Mouse (Mus musculus): ENCODE measurements around the gene Sla2. TPM values are rescaled to one million over a fixed set of nuclear protein-coding genes. Genes with fewer than 3 reads are reported as not detected.
"Not testable (repeated sequence)": the region's sequence is repeated elsewhere in the genome, so short reads cannot be mapped to it uniquely, and the experiment has no call there.

Sla2 gene
- polyA plus RNA-seq, 1 experiment from 2014 or later, result 0.23 TPM

GRCm38 (mm10) chr2:156916419-156917125 is 29.6 kb upstream of the Sla2 start:
- no peaks in the 10 kb centered on the region for H3K79me2 ChIP-seq (ENCODE audit: inconsistent target)
- H3K27ac ChIP-seq, result no peak overlapping the region
- no peaks in the 10 kb centered on the region for H3K36me3 ChIP-seq (ENCODE audit: inconsistent target)
- WGBS (ENCODE audit: missing documents), result 100% methylated on average over 3 of the region's 3 CpGs
- no peak overlapping the region for H3K4me3 ChIP-seq (ENCODE audit: inconsistent target)

GRCm38 (mm10) chr2:156915559-156915958 is 28.6 kb upstream of the Sla2 start:
- no peaks in the 10 kb centered on the region for H3K36me3 ChIP-seq (ENCODE audit: inconsistent target)
- WGBS (ENCODE audit: missing documents), result 96% methylated on average over 3 of the region's 3 CpGs
- no peaks in the 10 kb centered on the region for H3K79me2 ChIP-seq (ENCODE audit: inconsistent target)
- H3K27ac ChIP-seq, result no peak overlapping the region
- no peak overlapping the region for H3K4me3 ChIP-seq (ENCODE audit: inconsistent target)

- no peaks in the 10 kb centered on the region for H3K79me2 ChIP-seq (ENCODE audit: inconsistent target)
- WGBS (ENCODE audit: missing documents), result 60% methylated on average over 5 of the region's 5 CpGs
- H3K4me3 ChIP-seq (ENCODE audit: inconsistent target), result no peak overlapping the region
- no peaks in the 10 kb centered on the region for H3K36me3 ChIP-seq (ENCODE audit: inconsistent target)
- no peak overlapping the region for H3K27ac ChIP-seq
Observed at GRCm38 (mm10) chr2:156913191-156913590, 26.2 kb upstream of the Sla2 start.

- H3K27ac ChIP-seq; H3K79me2 ChIP-seq (ENCODE audit: inconsistent target); H3K36me3 ChIP-seq (ENCODE audit: inconsistent target); H3K4me3 ChIP-seq (ENCODE audit: inconsistent target): not testable (repeated sequence)
- whole genome bisulfite sequencing (ENCODE audit: missing documents), result 74% methylated on average over 3 of the region's 4 CpGs
Observed at GRCm38 (mm10) chr2:156905931-156906330, 18.9 kb upstream of the Sla2 start.

- Histone ChIP-seq H3K36me3 (ENCODE audit: inconsistent target) (no peaks in the 10 kb centered on the region), H3K4me3 (ENCODE audit: inconsistent target) (no peak overlapping the region), H3K27ac (no peak overlapping the region), H3K79me2 (ENCODE audit: inconsistent target) (no peaks in the 10 kb centered on the region)
- 77% methylated on average over 6 of the region's 6 CpGs for WGBS (ENCODE audit: missing documents)
Observed at GRCm38 (mm10) chr2:156904976-156905717, 18.2 kb upstream of the Sla2 start.

- Histone ChIP-seq H3K27ac (no peak overlapping the region), H3K4me3 (ENCODE audit: inconsistent target) (no peak overlapping the region), H3K79me2 (ENCODE audit: inconsistent target) (no peaks in the 10 kb centered on the region), H3K36me3 (ENCODE audit: inconsistent target) (no peaks in the 10 kb centered on the region)
- 54% methylated on average over 2 of the region's 2 CpGs for WGBS (ENCODE audit: missing documents)
Observed at GRCm38 (mm10) chr2:156903367-156903766, 16.4 kb upstream of the Sla2 start.

- not testable (repeated sequence) for H3K27ac ChIP-seq; H3K4me3 ChIP-seq (ENCODE audit: inconsistent target); H3K36me3 ChIP-seq (ENCODE audit: inconsistent target); H3K79me2 ChIP-seq (ENCODE audit: inconsistent target)
- 80% methylated on average over 1 of the region's 4 CpGs for WGBS (ENCODE audit: missing documents)
Observed at GRCm38 (mm10) chr2:156902411-156902810, 15.4 kb upstream of the Sla2 start.

- Histone ChIP-seq H3K36me3 (ENCODE audit: inconsistent target) (no peaks in the 10 kb centered on the region), H3K27ac (no peak overlapping the region), H3K79me2 (ENCODE audit: inconsistent target) (no peaks in the 10 kb centered on the region), H3K4me3 (ENCODE audit: inconsistent target) (no peak overlapping the region)
- 90% methylated on average over 6 of the region's 6 CpGs for WGBS (ENCODE audit: missing documents)
Observed at GRCm38 (mm10) chr2:156901883-156902282, 14.9 kb upstream of the Sla2 start.

GRCm38 (mm10) chr2:156901344-156901743 is 14.4 kb upstream of the Sla2 start:
- Histone ChIP-seq H3K36me3 (ENCODE audit: inconsistent target) (no peaks in the 10 kb centered on the region), H3K79me2 (ENCODE audit: inconsistent target) (no peaks in the 10 kb centered on the region), H3K4me3 (ENCODE audit: inconsistent target) (no peak overlapping the region), H3K27ac (no peak overlapping the region)
- 96% methylated on average over 2 of the region's 2 CpGs for WGBS (ENCODE audit: missing documents)

GRCm38 (mm10) chr2:156899184-156899583 is 12.2 kb upstream of the Sla2 start:
- Histone ChIP-seq H3K79me2 (ENCODE audit: inconsistent target) (no peaks in the 10 kb centered on the region), H3K36me3 (ENCODE audit: inconsistent target) (no peaks in the 10 kb centered on the region), H3K27ac (no peak overlapping the region), H3K4me3 (ENCODE audit: inconsistent target) (no peak overlapping the region)
- 94% methylated on average over 4 of the region's 4 CpGs for WGBS (ENCODE audit: missing documents)

GRCm38 (mm10) chr2:156898374-156898773 is 11.4 kb upstream of the Sla2 start:
- Histone ChIP-seq H3K4me3 (ENCODE audit: inconsistent target) (no peak overlapping the region), H3K79me2 (ENCODE audit: inconsistent target) (no peaks in the 10 kb centered on the region), H3K36me3 (ENCODE audit: inconsistent target) (no peaks in the 10 kb centered on the region), H3K27ac (no peak overlapping the region)
- WGBS (ENCODE audit: missing documents), result 61% methylated on average over 4 of the region's 4 CpGs

GRCm38 (mm10) chr2:156897034-156897433 is 10.0 kb upstream of the Sla2 start:
- no peaks in the 10 kb centered on the region for H3K36me3 ChIP-seq (ENCODE audit: inconsistent target)
- 93% methylated on average over 9 of the region's 9 CpGs for WGBS (ENCODE audit: missing documents)
- no peaks in the 10 kb centered on the region for H3K79me2 ChIP-seq (ENCODE audit: inconsistent target)
- H3K4me3 ChIP-seq (ENCODE audit: inconsistent target), result no peak overlapping the region
- no peak overlapping the region for H3K27ac ChIP-seq

GRCm38 (mm10) chr2:156896384-156896914 is 9.5 kb upstream of the Sla2 start:
- WGBS (ENCODE audit: missing documents), result 47% methylated on average over 9 of the region's 9 CpGs

GRCm38 (mm10) chr2:156894496-156895265 is 7.7 kb upstream of the Sla2 start:
- WGBS (ENCODE audit: missing documents), result 88% methylated on average over 15 of the region's 15 CpGs
- H3K4me3 ChIP-seq (ENCODE audit: inconsistent target), result no peak overlapping the region
- H3K79me2 ChIP-seq (ENCODE audit: inconsistent target), result no peaks in the 10 kb centered on the region
- no peaks in the 10 kb centered on the region for H3K36me3 ChIP-seq (ENCODE audit: inconsistent target)
- H3K27ac ChIP-seq, result no peak overlapping the region

More at GRCm38 (mm10) chr2:156896384-156896914, 9.5 kb upstream of the Sla2 start:
- Histone ChIP-seq H3K36me3 (ENCODE audit: inconsistent target) (no peaks in the 10 kb centered on the region), H3K79me2 (ENCODE audit: inconsistent target) (no peaks in the 10 kb centered on the region), H3K4me3 (ENCODE audit: inconsistent target) (no peak overlapping the region), H3K27ac (no peak overlapping the region)

Measured in macrophage (primary cell).